In the genomic region with DNA sequence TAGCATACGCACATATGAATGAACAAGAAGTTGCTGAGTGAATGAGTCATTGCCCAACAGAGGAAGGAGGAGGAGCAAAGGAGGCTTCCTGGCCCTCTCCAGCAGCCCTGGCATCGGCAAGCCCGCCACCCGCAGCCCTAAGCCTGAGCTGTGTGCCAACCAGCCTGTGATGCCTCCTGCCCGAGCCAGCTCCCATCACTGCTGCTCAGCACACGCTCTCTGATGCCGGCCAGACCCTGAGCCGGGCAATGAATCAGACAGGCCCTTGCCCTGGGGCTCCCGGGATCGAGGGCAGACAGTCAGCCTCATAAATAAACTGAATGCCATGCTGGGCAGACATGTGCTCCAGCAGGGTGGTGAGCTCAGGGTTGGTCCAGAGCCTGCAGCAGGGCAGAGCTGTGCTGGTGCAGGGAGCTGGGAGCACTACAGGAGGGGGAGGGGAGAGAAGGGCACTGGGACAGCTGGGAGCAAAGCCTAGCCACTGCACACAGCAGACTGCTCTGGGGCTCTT, we compare ENCODE assay signal across 8 mouse cellular contexts. TPM values are rescaled to one million over a fixed set of nuclear protein-coding genes. Genes with fewer than 3 reads are reported as not detected.
A peak's percentile ranks its signal among the peaks of the same experiment; 100 is the strongest.
DNase-seq lines count a peak whose midpoint lies in the region; ATAC-seq and TF ChIP-seq lines count a peak whose summit lies in the region.

No protein-coding gene starts in this region.

- no peak overlapping the region for H3K27ac ChIP-seq in heart, postnatal 0 days (ENCODE audit: low read depth)
- H3K27ac ChIP-seq in heart, embryonic 10.5 days = no peak overlapping the region
- H3K27ac ChIP-seq in midbrain, embryonic 15.5 days = peak overlapping the region; percentile 23; the same call in 1 of the 2 replicates

- TF ChIP-seq CTCF in heart, postnatal 0 days (IDR thresholded peaks at IDR 0.05; ENCODE audit: low read depth) = no peak

- TF ChIP-seq EP300 in heart, postnatal 0 days (IDR thresholded peaks at IDR 0.05; ENCODE audit: low read depth) = no peak

- peak; percentile 30; the same call in 1 of the 2 replicates for ATAC-seq in heart, postnatal 0 days (ENCODE audit: insufficient read depth, low read depth)
- ATAC-seq in midbrain, embryonic 15.5 days (replicated peaks) = peak; percentile 91

- 64% methylated on average over 10 of the region's 10 CpGs for WGBS in heart, postnatal 0 days
- WGBS in heart, embryonic 10.5 days = 73% methylated on average over 10 of the region's 10 CpGs
- WGBS in midbrain, embryonic 15.5 days = 63% methylated on average over 10 of the region's 10 CpGs

- H3K4me1 ChIP-seq in heart, postnatal 0 days (ENCODE audit: control insufficient read depth, insufficient read depth) = no peaks in the 10 kb centered on the region
- peaks cover 23% of the 10 kb centered on the region for H3K4me1 ChIP-seq in heart, embryonic 10.5 days
- H3K4me1 ChIP-seq in midbrain, embryonic 15.5 days = peaks cover 9% of the 10 kb centered on the region; the same call in 1 of the 2 replicates

- peaks cover 10% of the 10 kb centered on the region; the same call in 1 of the 2 replicates for H3K27me3 ChIP-seq in heart, postnatal 0 days (ENCODE audit: control insufficient read depth, insufficient read depth, low read length)
- H3K27me3 ChIP-seq in heart, embryonic 10.5 days (ENCODE audit: insufficient read depth, poor library complexity, severe bottlenecking) = peaks cover 19% of the 10 kb centered on the region; the same call in 1 of the 2 replicates
- H3K27me3 ChIP-seq in midbrain, embryonic 15.5 days (replicated peaks) = no peaks in the 10 kb centered on the region; the same call in 1 of the 2 replicates

- no peak overlapping the region for H3K4me2 ChIP-seq in heart, postnatal 0 days (ENCODE audit: low read depth, low read length)
- H3K4me2 ChIP-seq in midbrain, embryonic 15.5 days = no peak overlapping the region

- H3K4me3 ChIP-seq in heart, postnatal 0 days (ENCODE audit: low read depth, low read length) = no peak overlapping the region
- H3K4me3 ChIP-seq in heart, embryonic 10.5 days = no peak overlapping the region
- H3K4me3 ChIP-seq in midbrain, embryonic 15.5 days = no peak overlapping the region

- no peaks in the 10 kb centered on the region for H3K9me3 ChIP-seq in heart, postnatal 0 days (replicated peaks; ENCODE audit: control insufficient read depth, low read length)
- no peaks in the 10 kb centered on the region for H3K9me3 ChIP-seq in heart, embryonic 10.5 days
- H3K9me3 ChIP-seq in midbrain, embryonic 15.5 days = no peaks in the 10 kb centered on the region

- H3K9ac ChIP-seq in heart, postnatal 0 days (replicated peaks; ENCODE audit: low read depth, low read length) = no peak overlapping the region
- no peak overlapping the region for H3K9ac ChIP-seq in midbrain, embryonic 15.5 days

- DNase-seq in heart, postnatal 0 days (ENCODE audit: low spot score) = no peak
- DNase-seq in heart, embryonic 10.5 days (ENCODE audit: low spot score) = no peak
- DNase-seq in brain, embryonic 18.5 days (ENCODE audit: low read depth, low spot score) = peak; percentile 72
- peak; percentile 74 to 75 for DNase-seq in frontal cortex, postnatal 10 days (ENCODE audit: low spot score in 2 of 2)
- DNase-seq in left cerebral cortex, adult 11 months (ENCODE audit: low spot score) = peak; percentile 62
- DNase-seq in liver = no peak
- no peak for DNase-seq in kidney, postnatal 4 days

- no peaks in the 10 kb centered on the region for H3K36me3 ChIP-seq in heart, postnatal 0 days (replicated peaks; ENCODE audit: control insufficient read depth, insufficient read depth, low read length)
- H3K36me3 ChIP-seq in heart, embryonic 10.5 days = no peaks in the 10 kb centered on the region
- H3K36me3 ChIP-seq in midbrain, embryonic 15.5 days (replicated peaks) = no peaks in the 10 kb centered on the region

RNA-seq across cellular contexts. Expression of a gene that starts 27.7 kb away (rescaled TPM):
- 1.5 TPM in 1 of 2 replicates, not detected in the other for total RNA-seq in heart, postnatal 0 days (2014; rRNA removed; ENCODE audit: low replicate concordance)
- polyA plus RNA-seq in heart, postnatal 0 days (2015; fragmentation: Nextera tagmentation; extraction: Ambion mirVana) = 0.10 and 0.20 TPM in 2 replicates
- polyA plus RNA-seq in heart, embryonic 10.5 days (2016; fragmentation: Nextera tagmentation; extraction: Ambion mirVana) = 0.46 and 0.60 TPM in 2 replicates
- 0.15 and 0.22 TPM in 2 replicates for polyA plus RNA-seq in midbrain, embryonic 15.5 days (2015; fragmentation: Nextera tagmentation; extraction: Ambion mirVana)

Comparison
In these comparisons a context has a peak if more than half of its experiments do, and no peak if none do; other contexts are left out.
1. DNase-seq: peak in brain, embryonic 18.5 days (single experiment), frontal cortex, postnatal 10 days (2 of 2) and left cerebral cortex, adult 11 months (single experiment); none in heart, postnatal 0 days (single experiment), heart, embryonic 10.5 days (single experiment), liver (single experiment) and kidney, postnatal 4 days (0 of 2).